Mouse (Mus musculus) adrenal gland, postnatal 10 days (tissue): ENCODE data around the gene Ifng. TPM values are rescaled to one million over a fixed set of nuclear protein-coding genes. Genes with fewer than 3 reads are reported as not detected.
"Not testable (repeated sequence)": the region's sequence is repeated elsewhere in the genome, so short reads cannot be mapped to it uniquely, and the experiment has no call there.

Experiments used
- DNase-seq: peaks from one replicate; pipeline ENCODE4 v3.0.0; 2021; ENCODE audit warnings: mixed read lengths
- long read RNA-seq, 2 experiments: library from polyadenylated mRNA; stranded (forward); transcript quantifications; one replicate each; pipeline ENCODE4 v2.0.0; 2021
- total RNA-seq, 2 experiments: library from RNA; stranded (reverse); gene quantifications; 2 replicates each; pipeline ENCODE4 v1.2.3; 2021

Gene Ifng
- total RNA-seq = not detected
- long read RNA-seq, experiment 1 = 0 reads
- long read RNA-seq, experiment 2 = 0 reads

DNA sequence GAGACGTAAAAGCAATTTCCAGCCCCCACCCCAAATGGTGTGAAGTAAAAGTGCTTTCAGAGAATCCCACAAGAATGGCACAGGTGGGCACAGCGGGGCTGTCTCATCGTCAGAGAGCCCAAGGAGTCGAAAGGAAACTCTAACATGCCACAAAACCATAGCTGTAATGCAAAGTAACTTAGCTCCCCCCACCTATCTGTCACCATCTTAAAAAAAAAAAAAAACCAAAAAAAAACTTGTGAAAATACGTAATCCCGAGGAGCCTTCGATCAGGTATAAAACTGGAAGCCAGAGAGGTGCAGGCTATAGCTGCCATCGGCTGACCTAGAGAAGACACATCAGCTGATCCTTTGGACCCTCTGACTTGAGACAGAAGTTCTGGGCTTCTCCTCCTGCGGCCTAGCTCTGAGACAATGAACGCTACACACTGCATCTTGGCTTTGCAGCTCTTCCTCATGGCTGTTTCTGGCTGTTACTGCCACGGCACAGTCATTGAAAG lies at the start of gene Ifng:
Gene Ifng, plus strand, starts transcription at position 305 of the 499 bp plus-strand sequence.
- DNase-seq = no peak

DNA sequence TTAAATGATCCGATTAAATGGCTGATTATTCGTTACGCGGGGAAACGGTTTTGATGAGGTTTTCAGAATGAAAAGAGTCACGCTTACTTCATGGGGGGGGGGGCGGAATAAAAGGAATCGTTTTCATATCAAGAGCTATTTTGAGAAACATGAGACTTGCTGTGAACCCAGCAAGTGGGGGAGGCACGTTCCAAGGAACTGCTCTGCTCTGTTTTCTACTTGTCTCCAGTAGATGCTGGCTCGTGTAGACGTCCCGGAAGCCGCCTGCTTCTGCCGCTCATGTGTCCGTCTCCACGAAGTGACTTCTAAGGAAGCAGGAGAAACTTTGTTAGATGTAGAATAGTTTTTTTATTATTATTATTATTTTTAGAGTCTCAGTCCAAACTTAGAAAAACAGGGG lies 40.9 kb upstream of the Ifng start:
- no peak for DNase-seq

DNA sequence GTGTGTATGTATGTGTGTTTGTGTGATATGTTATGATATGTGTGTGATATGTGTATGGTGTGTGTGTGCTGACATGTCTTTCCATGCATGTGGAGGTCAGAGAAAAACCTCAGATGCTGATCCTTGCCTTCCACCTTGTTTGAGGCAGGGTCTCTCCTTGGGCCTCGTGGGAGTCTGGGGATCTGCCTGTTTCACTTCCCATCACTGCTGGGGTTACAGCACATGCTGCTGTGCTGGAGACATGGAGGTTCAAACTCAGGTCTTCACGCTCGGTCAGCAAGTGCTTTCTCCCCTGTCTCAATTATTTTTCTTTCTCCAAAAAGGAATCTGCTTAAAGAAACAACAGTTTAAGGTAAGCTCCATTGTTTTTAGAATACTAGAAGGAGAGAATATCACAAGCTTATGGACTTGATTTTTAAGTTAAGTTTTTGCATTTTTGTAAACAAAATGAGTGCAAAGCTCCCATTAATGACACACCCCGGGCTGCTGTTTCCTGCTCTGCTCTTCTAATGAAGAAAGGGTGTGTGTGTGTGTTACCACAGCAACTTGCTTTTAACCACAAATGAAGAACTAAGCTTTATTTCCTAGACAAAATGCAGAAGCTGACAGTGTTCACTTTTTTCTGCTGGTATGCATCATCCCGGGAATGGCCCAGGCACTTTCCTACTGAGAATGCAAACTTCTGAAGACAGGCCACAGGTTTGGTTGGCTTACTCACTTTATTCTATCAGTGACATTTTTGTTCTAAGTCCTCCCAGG lies 34.2 kb upstream of the Ifng start:
- DNase-seq = no peak

- DNase-seq = no peak
Observed at GRCm38 (mm10) chr10:118411377-118411776, 29.5 kb upstream of the Ifng start.

GRCm38 (mm10) chr10:118412774-118413173 lies 28.1 kb upstream of the Ifng start:
- DNase-seq = no peak

- no peak for DNase-seq
Observed at GRCm38 (mm10) chr10:118419000-118419425, 21.8 kb upstream of the Ifng start.

- DNase-seq = no peak
Observed at GRCm38 (mm10) chr10:118420896-118421295, 19.9 kb upstream of the Ifng start.

GRCm38 (mm10) chr10:118435501-118435900 lies 5.3 kb upstream of the Ifng start:
- DNase-seq = no peak

DNA sequence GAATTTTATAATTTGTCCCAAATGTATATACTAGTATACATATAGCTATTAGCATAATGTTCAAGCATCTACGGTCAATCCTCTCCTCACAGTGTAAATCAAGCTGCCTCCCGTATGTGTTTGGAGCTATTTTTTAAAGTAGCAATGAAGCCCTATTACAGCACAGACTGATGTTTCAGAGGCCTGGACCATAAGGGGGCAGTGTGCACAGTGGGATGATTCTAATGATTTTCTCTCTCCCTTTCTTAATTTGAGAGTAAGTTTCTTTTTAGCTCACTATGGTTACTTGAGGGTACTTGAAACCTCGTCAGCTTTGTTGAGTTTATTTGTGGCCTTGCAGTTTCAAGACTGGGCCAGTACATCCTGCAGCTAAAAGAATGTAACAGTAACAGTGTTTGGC lies 1.1 kb downstream of the Ifng start:
- DNase-seq = peak; percentile 14

GRCm38 (mm10) chr10:118442999-118443398 lies 2.2 kb downstream of the Ifng start:
- no peak for DNase-seq

DNA sequence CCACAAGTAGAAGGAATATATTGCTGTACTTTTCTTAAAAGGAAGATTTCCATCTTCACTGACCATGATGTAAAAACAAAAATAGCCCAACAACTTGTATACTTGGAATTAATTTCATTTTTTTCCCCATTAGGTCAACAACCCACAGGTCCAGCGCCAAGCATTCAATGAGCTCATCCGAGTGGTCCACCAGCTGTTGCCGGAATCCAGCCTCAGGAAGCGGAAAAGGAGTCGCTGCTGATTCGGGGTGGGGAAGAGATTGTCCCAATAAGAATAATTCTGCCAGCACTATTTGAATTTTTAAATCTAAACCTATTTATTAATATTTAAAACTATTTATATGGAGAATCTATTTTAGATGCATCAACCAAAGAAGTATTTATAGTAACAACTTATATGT lies 4.2 kb downstream of the Ifng start:
- no peak for DNase-seq

- no peak for DNase-seq
Observed at GRCm38 (mm10) chr10:118445502-118445901, 4.7 kb downstream of the Ifng start.

GRCm38 (mm10) chr10:118445978-118446377 lies 5.1 kb downstream of the Ifng start:
- DNase-seq = no peak

- DNase-seq = no peak
Observed at GRCm38 (mm10) chr10:118451747-118452146, 10.9 kb downstream of the Ifng start.

GRCm38 (mm10) chr10:118458729-118459128 lies 17.9 kb downstream of the Ifng start:
- no peak for DNase-seq

DNA sequence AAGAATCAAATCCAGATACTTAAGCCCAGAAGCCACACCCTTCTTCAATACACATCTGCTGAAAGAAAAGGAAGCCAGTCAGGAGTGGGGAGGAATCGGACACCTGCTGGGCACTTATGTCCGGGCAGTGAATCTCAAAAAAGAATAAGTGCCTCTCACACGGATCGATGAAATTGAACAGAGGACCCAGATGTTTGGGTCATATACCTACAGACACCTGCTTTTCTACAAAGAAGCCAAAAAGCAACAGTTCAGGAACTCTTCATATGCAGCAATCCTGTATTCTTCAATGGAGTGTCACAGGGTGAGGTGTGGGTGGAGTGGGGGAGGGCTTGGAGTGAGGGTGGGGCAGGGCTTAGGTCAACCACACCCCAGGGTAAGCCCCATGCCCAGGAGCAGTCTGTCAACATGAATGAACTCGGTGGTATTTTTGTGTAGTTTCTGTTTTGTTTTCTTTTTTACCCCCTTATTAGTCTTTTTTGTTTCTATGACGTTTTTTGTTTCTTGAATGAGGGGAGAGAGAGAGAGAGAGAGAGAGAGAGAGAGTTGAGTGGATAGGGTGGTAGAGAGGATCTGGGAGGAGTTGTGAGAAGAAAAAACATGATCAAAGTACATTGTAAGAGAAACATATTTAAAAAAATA lies 20.4 kb downstream of the Ifng start:
- no peak for DNase-seq

GRCm38 (mm10) chr10:118466481-118466880 lies 25.6 kb downstream of the Ifng start:
- peak; percentile 61 for DNase-seq

DNA sequence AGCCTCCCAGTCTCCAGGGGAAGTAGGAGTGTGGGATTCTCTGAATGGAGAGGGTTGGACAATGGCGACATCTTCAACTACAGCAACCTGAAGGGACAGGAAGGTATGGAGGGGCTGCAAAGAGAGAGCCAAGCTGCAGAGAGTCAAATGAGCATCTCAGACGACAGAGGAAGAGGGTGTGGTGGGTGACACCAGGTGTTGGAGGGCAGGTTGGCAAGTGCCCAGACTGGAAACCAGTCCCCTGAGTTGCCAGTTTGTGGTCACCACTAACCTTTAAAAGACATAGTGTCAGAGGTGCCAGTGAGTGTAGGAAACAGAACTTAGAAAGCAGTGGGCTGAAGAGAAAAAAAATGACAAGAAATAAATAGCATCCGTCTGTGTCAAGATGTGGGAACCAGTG lies 28.2 kb downstream of the Ifng start:
- no peak for DNase-seq

DNA sequence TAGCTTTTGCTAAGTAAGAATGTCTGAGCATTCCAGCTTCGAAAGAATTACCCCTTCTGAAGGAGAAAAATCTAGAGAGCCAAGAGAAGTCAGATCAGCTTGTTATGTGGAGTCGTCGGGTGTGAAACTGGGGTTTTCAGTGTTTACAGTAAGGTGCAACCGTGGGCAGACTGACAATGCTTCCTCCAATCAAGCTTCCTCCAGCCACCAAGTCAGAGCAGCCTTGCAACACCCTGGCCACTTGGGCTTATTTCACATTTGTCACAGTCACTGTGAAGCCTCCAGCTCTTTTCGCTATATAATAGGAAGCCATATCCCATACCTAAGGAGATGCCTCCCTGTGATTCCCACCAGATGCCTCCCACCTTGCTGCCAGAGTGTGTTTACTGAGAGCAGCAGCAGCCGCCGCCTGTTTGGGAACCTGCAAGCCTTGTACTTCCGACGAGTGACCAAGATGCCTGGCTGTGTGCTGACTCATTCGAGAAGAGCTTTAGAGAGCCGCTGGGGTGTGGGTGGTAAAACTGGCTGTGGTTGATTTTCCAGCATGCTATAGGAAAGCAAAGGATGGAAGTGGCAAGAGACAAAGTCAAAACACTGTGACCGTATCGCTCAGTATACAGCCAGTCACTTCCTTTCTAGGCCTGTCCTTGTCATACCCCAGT lies 29.6 kb downstream of the Ifng start:
- DNase-seq = no peak

GRCm38 (mm10) chr10:118472846-118473245 lies 32.0 kb downstream of the Ifng start:
- DNase-seq = not testable (repeated sequence)

DNA sequence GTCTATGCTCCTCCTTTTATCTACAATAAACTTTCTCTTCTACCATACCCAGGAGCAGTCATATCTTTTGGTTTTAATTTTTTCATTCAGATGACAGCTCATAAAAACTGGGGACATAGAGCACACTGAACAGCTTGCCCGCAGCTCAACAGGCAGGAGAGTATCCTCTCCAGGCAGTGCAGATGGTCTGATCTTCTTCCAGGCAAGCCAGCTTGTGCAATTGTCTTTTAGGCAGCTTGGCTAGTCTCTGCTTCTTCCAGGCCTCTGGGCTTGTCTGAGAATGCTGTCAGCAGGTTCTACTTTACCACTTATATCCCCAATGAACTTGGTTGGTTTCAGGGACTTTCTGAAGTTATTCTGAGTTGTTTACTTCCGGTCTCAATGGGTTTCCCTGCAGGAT lies 35.9 kb downstream of the Ifng start:
- no peak for DNase-seq

DNA sequence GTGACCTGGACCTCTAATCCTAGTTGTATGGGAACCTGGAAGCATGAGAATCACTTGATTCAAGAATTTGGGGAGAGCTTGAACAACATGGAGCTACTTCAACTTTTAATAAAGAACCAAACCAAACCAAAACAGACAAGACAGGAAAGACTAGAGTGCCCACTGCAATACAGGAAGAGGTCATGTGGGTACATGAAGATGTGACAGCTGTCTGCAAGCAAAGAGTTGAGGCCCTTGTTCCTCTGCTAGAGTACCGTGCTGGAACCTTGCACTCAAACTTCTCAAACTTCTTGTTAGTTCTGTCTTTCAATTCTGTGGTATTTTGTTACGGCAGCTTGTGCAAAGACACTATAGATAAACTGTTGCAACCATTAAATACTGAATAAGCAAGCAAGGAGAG lies 36.5 kb downstream of the Ifng start:
- DNase-seq = no peak

DNA sequence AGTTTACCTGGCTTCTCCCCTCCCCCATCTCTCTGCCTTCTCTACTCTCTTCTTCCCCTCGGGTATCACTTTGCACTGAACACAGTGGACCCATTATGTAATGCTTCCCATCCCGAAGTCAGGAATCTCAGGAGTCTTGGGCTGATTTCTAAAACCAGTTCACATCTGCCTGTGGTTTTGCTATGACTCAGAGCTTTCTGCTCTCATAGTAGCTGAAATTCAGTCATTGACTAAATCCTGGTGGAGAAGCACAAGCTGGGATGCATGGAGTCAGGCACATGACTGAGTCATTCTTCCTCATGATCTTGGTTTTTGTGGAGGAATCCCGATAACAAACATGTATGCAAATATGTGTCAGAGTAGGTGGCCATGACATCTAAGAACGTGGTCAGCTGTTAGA lies 38.4 kb downstream of the Ifng start:
- no peak for DNase-seq
